Mouse (Mus musculus) ES-Bruce4 (cell line): ENCODE data around the gene Scfd2.

Experiments used
- EP300 ChIP-seq: IDR thresholded peaks from 2 replicates; pipeline ENCODE4 v1.6.1; 2011; ENCODE audit warnings: low read depth, low read length; ENCODE audit not compliant: insufficient read depth
- POLR2A ChIP-seq: IDR thresholded peaks from one replicate; pipeline ENCODE4 v1.8.1; 2011; ENCODE audit warnings: low read length; ENCODE audit not compliant: insufficient read depth

DNA sequence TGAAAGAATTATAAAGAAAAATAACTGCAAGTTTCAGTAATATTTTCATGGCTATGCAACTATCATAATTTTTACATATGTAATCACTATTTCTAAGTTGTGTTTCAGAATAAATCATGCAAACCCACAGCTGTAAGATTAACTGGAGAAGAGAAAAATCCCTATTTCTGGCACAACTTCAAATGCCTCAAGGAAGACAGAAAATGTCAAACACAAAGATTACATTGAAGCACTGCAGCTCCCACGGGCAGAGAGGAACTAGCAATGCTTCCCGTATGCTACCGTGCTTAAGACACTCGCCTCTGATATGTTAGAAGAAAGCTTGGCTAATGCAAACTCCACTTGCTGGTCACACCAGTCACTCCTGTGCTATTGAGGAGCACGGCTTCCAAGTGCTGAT is 151.5 kb downstream of the Scfd2 start:
- TF ChIP-seq EP300 (no peak), POLR2A (no peak)
